Mouse (Mus musculus): ENCODE measurements around the gene Gm12185.
A peak's percentile ranks its signal among the peaks of the same experiment; 100 is the strongest.
"Not testable (repeated sequence)": the region's sequence is repeated elsewhere in the genome, so short reads cannot be mapped to it uniquely, and the experiment has no call there.

The Gm12185 gene

DNA sequence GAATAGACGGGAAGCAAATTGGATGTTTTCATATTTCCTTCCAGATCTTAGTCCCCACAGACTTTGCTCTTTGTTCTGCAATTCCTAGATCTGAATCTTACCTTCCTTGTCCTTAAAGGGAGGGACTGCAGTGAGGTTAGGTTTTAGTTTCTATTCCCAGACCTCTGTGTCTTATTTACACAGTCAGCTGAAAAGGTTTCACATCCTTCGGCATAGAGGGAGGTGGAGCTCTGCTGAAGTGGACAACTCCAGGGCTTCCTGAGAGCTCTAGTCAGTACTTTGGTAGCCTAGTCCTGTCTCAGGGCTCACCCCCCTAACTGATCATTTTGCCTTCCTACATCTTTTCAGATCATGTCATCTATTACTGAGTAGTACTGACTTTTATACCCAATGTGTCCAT, 90.0 kb downstream of the Gm12185 start, which contains the start of gene Gm5431:
TSS of gene Gm5431 (minus strand) at position 194 of the 400 bp plus-strand sequence.
- TF ChIP-seq NANOG (IDR thresholded peaks at IDR 0.05; ENCODE audit: borderline replicate concordance, low read length) (no peak), CTCF (conservative IDR thresholded peaks at IDR 0.05; ENCODE audit: low read length) (no peak), POU5F1 (IDR thresholded peaks at IDR 0.05; ENCODE audit: borderline replicate concordance, low read length) (no peak)
- no peaks in the 10 kb centered on the region for H3K27me3 ChIP-seq (ENCODE audit: insufficient read depth, low read length)
- no peaks in the 10 kb centered on the region for H3K4me1 ChIP-seq (replicated peaks; ENCODE audit: low read depth, low read length)
- no peaks in the 10 kb centered on the region for H3K9me3 ChIP-seq (ENCODE audit: low read length)
- no peaks in the 10 kb centered on the region for H3K36me3 ChIP-seq (ENCODE audit: insufficient read depth, low read length)
- H3K4me3 ChIP-seq (replicated peaks; ENCODE audit: low read length), result no peak within 1 kb of the TSS

DNA sequence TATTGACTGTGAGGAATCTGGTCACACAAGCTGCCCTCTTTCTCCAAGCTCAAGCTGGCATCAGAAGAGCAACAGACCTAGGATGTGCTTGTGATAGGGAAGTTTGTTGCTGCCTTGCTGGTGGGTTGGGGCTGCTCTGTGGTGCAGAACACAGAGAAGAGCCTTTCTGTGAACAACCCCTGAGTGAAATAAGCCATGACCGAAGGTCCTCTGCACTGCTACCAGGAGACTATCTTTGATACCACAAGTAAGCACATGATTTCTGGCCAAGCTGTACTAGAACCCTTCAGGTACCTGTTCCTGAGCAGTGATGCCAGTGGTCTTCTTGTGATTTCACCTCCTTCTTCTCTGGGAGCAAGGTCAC, 90.5 kb downstream of the Gm12185 start:
- H3K9me3 ChIP-seq (ENCODE audit: low read length); H3K4me3 ChIP-seq (replicated peaks; ENCODE audit: low read length); H3K36me3 ChIP-seq (ENCODE audit: insufficient read depth, low read length); H3K27me3 ChIP-seq (ENCODE audit: insufficient read depth, low read length); H3K4me1 ChIP-seq (replicated peaks; ENCODE audit: low read depth, low read length): not testable (repeated sequence)

DNA sequence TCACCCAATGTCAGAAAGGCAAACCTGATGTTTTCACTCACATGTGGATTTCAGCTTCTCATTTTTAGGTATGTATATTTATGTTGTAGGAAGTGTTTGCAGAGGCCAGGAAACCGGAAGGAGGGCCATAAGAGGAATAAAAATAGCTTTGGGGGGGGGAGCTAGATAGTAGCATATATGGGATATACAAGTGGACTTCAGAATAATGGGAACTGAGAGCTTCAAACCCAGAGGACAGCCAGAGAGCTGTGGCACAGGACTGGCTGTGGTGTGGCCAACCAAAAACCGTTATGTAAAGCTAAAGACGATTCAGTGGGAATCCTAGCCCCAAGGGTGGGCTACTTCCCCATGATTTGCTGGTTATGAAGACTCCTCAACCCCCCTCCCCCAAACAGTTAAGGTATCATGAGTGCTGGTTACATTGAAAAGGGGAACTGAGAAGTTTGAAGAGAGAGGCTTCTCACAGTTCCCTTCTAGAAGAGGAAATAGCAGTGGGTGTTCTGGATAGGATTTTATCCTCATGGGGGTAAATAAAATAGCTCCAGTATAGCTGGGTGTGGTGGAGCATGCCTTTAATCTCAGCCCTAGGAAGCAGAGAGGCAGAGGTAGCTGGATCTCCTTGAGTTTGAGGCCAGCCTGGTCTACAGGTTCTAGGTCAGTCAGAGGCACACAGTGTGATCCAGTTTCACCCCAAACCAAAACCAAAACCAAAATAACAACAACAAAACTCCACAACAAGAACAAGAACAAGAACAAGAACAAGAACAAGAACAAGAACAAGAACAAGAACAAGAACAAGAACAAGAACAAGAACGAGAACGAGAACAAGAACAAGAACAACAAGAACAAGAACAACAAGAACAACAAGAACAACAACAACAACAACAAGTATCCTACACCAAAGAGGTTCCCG, 91.1 kb downstream of the Gm12185 start:
- not testable (repeated sequence) for H3K4me3 ChIP-seq (replicated peaks; ENCODE audit: low read length); H3K36me3 ChIP-seq (ENCODE audit: insufficient read depth, low read length); H3K27me3 ChIP-seq (ENCODE audit: insufficient read depth, low read length); H3K4me1 ChIP-seq (replicated peaks; ENCODE audit: low read depth, low read length); H3K9me3 ChIP-seq (ENCODE audit: low read length)

GRCm38 (mm10) chr11:48898812-48899431, 93.1 kb downstream of the Gm12185 start:
- no peaks in the 10 kb centered on the region for H3K27me3 ChIP-seq (ENCODE audit: insufficient read depth, low read length)
- H3K9me3 ChIP-seq (ENCODE audit: low read length), result no peaks in the 10 kb centered on the region
- no peaks in the 10 kb centered on the region for H3K36me3 ChIP-seq (ENCODE audit: insufficient read depth, low read length)
- TF ChIP-seq NANOG (IDR thresholded peaks at IDR 0.05; ENCODE audit: borderline replicate concordance, low read length) (no peak), CTCF (conservative IDR thresholded peaks at IDR 0.05; ENCODE audit: low read length) (no peak), POU5F1 (IDR thresholded peaks at IDR 0.05; ENCODE audit: borderline replicate concordance, low read length) (no peak)
- H3K4me1 ChIP-seq (replicated peaks; ENCODE audit: low read depth, low read length), result no peaks in the 10 kb centered on the region
- no peak overlapping the region for H3K4me3 ChIP-seq (replicated peaks; ENCODE audit: low read length)

GRCm38 (mm10) chr11:48876680-48877079, 115.3 kb downstream of the Gm12185 start:
- Histone ChIP-seq H3K4me1 (replicated peaks; ENCODE audit: low read depth, low read length) (peaks cover 5% of the 10 kb centered on the region), H3K27me3 (ENCODE audit: insufficient read depth, low read length) (peaks cover 17% of the 10 kb centered on the region), H3K36me3 (ENCODE audit: insufficient read depth, low read length) (no peaks in the 10 kb centered on the region), H3K9me3 (ENCODE audit: low read length) (no peaks in the 10 kb centered on the region), H3K4me3 (replicated peaks; ENCODE audit: low read length) (no peak overlapping the region)
- TF ChIP-seq POU5F1 (IDR thresholded peaks at IDR 0.05; ENCODE audit: borderline replicate concordance, low read length), result no peak
- TF ChIP-seq CTCF (conservative IDR thresholded peaks at IDR 0.05; ENCODE audit: low read length), result no peak
- no peak for TF ChIP-seq NANOG (IDR thresholded peaks at IDR 0.05; ENCODE audit: borderline replicate concordance, low read length)

GRCm38 (mm10) chr11:48875343-48875837, 116.6 kb downstream of the Gm12185 start:
- Histone ChIP-seq H3K4me1 (replicated peaks; ENCODE audit: low read depth, low read length) (peaks cover 18% of the 10 kb centered on the region), H3K27me3 (ENCODE audit: insufficient read depth, low read length) (peaks cover 13% of the 10 kb centered on the region)
- not testable (repeated sequence) for H3K9me3 ChIP-seq (ENCODE audit: low read length); H3K4me3 ChIP-seq (replicated peaks; ENCODE audit: low read length); H3K36me3 ChIP-seq (ENCODE audit: insufficient read depth, low read length)

DNA sequence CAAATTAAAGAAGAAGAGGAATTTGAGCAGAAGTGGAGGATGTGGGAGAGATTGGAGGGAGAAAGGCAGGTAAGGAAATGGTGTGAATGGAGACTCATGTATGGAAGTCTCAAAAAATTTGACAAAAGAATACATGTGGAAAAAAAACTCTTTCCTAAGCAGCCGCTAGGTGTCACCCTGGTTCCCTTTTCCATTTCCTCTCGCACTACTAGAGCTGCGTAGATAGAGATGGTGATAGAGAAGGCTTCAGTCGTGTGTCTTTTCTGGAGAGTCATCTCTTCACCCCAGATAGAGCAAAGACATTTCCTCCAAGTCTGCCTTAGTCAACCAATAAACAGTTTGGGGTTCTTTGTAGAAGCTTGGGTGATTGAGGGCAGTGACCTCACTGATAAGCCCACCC, 117.6 kb downstream of the Gm12185 start:
- TF ChIP-seq POU5F1 (IDR thresholded peaks at IDR 0.05; ENCODE audit: borderline replicate concordance, low read length), result no peak
- TF ChIP-seq CTCF (conservative IDR thresholded peaks at IDR 0.05; ENCODE audit: low read length), result peak; percentile 74
- Histone ChIP-seq H3K27me3 (ENCODE audit: insufficient read depth, low read length) (peaks cover 13% of the 10 kb centered on the region; the same call in 1 of the 2 replicates), H3K4me1 (replicated peaks; ENCODE audit: low read depth, low read length) (peaks cover 18% of the 10 kb centered on the region), H3K4me3 (replicated peaks; ENCODE audit: low read length) (no peak overlapping the region), H3K36me3 (ENCODE audit: insufficient read depth, low read length) (no peaks in the 10 kb centered on the region), H3K9me3 (ENCODE audit: low read length) (no peaks in the 10 kb centered on the region)

GRCm38 (mm10) chr11:48873591-48874290, 118.3 kb downstream of the Gm12185 start:
- H3K36me3 ChIP-seq (ENCODE audit: insufficient read depth, low read length), result no peaks in the 10 kb centered on the region
- peaks cover 13% of the 10 kb centered on the region; the same call in 1 of the 2 replicates for H3K27me3 ChIP-seq (ENCODE audit: insufficient read depth, low read length)
- H3K9me3 ChIP-seq (ENCODE audit: low read length), result no peaks in the 10 kb centered on the region
- H3K4me1 ChIP-seq (replicated peaks; ENCODE audit: low read depth, low read length), result peaks cover 18% of the 10 kb centered on the region
- TF ChIP-seq CTCF (conservative IDR thresholded peaks at IDR 0.05; ENCODE audit: low read length) (no peak), NANOG (IDR thresholded peaks at IDR 0.05; ENCODE audit: borderline replicate concordance, low read length) (no peak), POU5F1 (IDR thresholded peaks at IDR 0.05; ENCODE audit: borderline replicate concordance, low read length) (no peak)
- no peak overlapping the region for H3K4me3 ChIP-seq (replicated peaks; ENCODE audit: low read length)
